Mouse (Mus musculus) myocyte (in vitro differentiated cells): ENCODE results near the gene Capn9. TPM values are rescaled to one million over a fixed set of nuclear protein-coding genes. Genes with fewer than 3 reads are reported as not detected.

Source experiments
- H3K27me3 ChIP-seq: one replicate; pipeline ENCODE4 v1.6.1; 2011; ENCODE audit not compliant: control insufficient read depth, insufficient read depth, insufficient read length
- H3K36me3 ChIP-seq: one replicate; pipeline ENCODE4 v1.6.1; 2011; ENCODE audit not compliant: control insufficient read depth, insufficient read depth
- H3K4me2 ChIP-seq: one replicate; pipeline ENCODE4 v1.6.1; 2011; ENCODE audit warnings: low read depth, control low read depth
- H3K4me3 ChIP-seq: one replicate; pipeline ENCODE4 v1.5.1; 2011; ENCODE audit warnings: mild to moderate bottlenecking, control low read depth, moderate library complexity
- H3K79me2 ChIP-seq: one replicate; pipeline ENCODE4 v1.6.1; 2011; ENCODE audit not compliant: control insufficient read depth, insufficient read depth
- H3ac ChIP-seq: one replicate; pipeline ENCODE4 v1.6.1; 2011; ENCODE audit not compliant: control insufficient read depth, insufficient read length
- CEBPB ChIP-seq: IDR thresholded peaks from 2 replicates; pipeline ENCODE4 v1.6.1; 2011; ENCODE audit warnings: mild to moderate bottlenecking, moderate library complexity; ENCODE audit not compliant: poor library complexity, insufficient read depth, severe bottlenecking
- E2F4 ChIP-seq: IDR thresholded peaks from one replicate; pipeline ENCODE4 v1.6.1; 2011; ENCODE audit warnings: mild to moderate bottlenecking, control low read depth, moderate library complexity; ENCODE audit not compliant: insufficient read depth
- MAX ChIP-seq: IDR thresholded peaks from one replicate; pipeline ENCODE4 v1.6.1; 2011; ENCODE audit warnings: low read depth, mild to moderate bottlenecking, control low read depth
- MYOD1 ChIP-seq, 3 experiments: IDR thresholded peaks; one replicate each; pipeline ENCODE4 v1.6.1; 2011; ENCODE audit warnings: control low read depth in 2 of 3, low read depth in 2 of 3, mild to moderate bottlenecking in 2 of 3, moderate library complexity in 1 of 3; ENCODE audit not compliant: insufficient read length in 2 of 3, control insufficient read depth in 1 of 3
- MYOG ChIP-seq, 3 experiments: IDR thresholded peaks; one replicate each; pipeline ENCODE4 v1.6.1; 2011; ENCODE audit warnings: control low read depth in 2 of 3, low read depth in 2 of 3, mild to moderate bottlenecking in 2 of 3; ENCODE audit not compliant: insufficient read length in 2 of 3, control insufficient read depth in 1 of 3, insufficient read depth in 1 of 3
- POLR2A ChIP-seq: IDR thresholded peaks from one replicate; pipeline ENCODE4 v1.6.1; 2011; ENCODE audit warnings: low read depth, mild to moderate bottlenecking, control low read depth, moderate library complexity; ENCODE audit not compliant: insufficient read length
- POLR2AphosphoS2 ChIP-seq: IDR thresholded peaks from one replicate; pipeline ENCODE4 v1.6.1; 2011; ENCODE audit warnings: low read depth, control low read depth; ENCODE audit not compliant: insufficient read length
- REST ChIP-seq: IDR thresholded peaks from one replicate; pipeline ENCODE4 v1.6.1; 2011; ENCODE audit warnings: mild to moderate bottlenecking, control low read depth, moderate library complexity; ENCODE audit not compliant: insufficient read depth, insufficient read length
- SRF ChIP-seq: IDR thresholded peaks from one replicate; pipeline ENCODE4 v1.6.1; 2011; ENCODE audit warnings: low read depth; ENCODE audit not compliant: control insufficient read depth, insufficient read length
- TCF12 ChIP-seq: IDR thresholded peaks from one replicate; pipeline ENCODE4 v1.6.1; 2011; ENCODE audit warnings: mild to moderate bottlenecking, control low read depth; ENCODE audit not compliant: poor library complexity, insufficient read depth, severe bottlenecking
- TCF3 ChIP-seq: IDR thresholded peaks from one replicate; pipeline ENCODE4 v1.6.1; 2011; ENCODE audit warnings: low read depth, control low read depth; ENCODE audit not compliant: insufficient read length
- USF1 ChIP-seq: IDR thresholded peaks from one replicate; pipeline ENCODE4 v1.6.1; 2011; ENCODE audit warnings: low read depth, mild to moderate bottlenecking, control low read depth, moderate library complexity
- polyA plus RNA-seq: library from polyadenylated mRNA; unstranded; fragments of >200 nt; fragmentation: generic; extraction: Trizol; gene quantifications from one replicate; pipeline ENCODE4 v1.2.1, GENCODE M21; 2012; ENCODE audit warnings: missing spikeins

Capn9 gene
- polyA plus RNA-seq, 1 experiment, result 0.04 TPM

DNA sequence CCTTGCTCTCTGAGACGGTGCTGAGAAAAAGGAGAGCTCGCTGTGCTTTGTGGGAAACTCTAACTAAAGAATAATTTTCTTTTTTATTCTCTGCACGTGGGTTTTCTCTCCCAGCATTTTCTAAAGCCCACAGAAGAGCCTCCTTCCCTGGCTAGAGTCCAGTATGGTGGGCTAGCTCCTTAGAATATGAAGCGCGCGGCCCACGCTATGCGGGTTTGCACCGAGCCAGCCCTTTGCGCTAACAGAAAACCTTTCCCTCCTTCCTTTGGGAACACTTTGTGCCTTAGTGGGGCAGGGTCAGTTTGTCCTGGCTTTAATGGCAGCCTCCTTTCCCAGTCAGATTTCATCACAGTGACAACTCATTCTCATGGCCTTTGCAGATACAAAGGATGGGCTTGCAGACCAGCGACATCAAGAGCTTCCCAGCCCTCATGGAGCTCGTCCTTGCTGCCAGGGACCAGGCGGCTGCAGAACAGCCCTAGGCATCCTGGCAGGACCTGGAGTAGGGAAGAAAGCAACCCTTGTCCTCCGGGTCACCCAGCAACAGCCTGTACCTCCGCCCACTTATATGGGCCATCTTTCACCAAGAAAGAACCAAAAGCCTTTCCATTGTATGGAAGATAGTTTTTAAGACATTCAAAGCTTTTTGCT lies 24.8 kb upstream of the Capn9 start:
- Histone ChIP-seq H3K4me3 (no peak overlapping the region), H3K36me3 (no peaks in the 10 kb centered on the region), H3K79me2 (no peaks in the 10 kb centered on the region), H3K4me2 (no peak overlapping the region), H3K27me3 (no peaks in the 10 kb centered on the region), H3ac (no peak overlapping the region)
- no peak for TF ChIP-seq CEBPB
- TF ChIP-seq USF1, result no peak
- no peak for TF ChIP-seq SRF
- no peak for TF ChIP-seq POLR2AphosphoS2
- TF ChIP-seq TCF3, result no peak
- TF ChIP-seq MAX, result no peak
- TF ChIP-seq REST, result no peak
- TF ChIP-seq POLR2A, result no peak

- Histone ChIP-seq H3K79me2 (no peaks in the 10 kb centered on the region), H3K27me3 (peaks cover 15% of the 10 kb centered on the region), H3K36me3 (no peaks in the 10 kb centered on the region), H3K4me2 (no peak overlapping the region), H3K4me3 (no peak overlapping the region), H3ac (no peak overlapping the region)
- TF ChIP-seq SRF (no peak), CEBPB (no peak), MYOG (IDR thresholded peaks at IDR 0.05; ENCODE audit: control insufficient read depth in 1 of 3, insufficient read depth in 1 of 3, insufficient read length in 2 of 3, low read depth in 2 of 3) (no peak), POLR2A (no peak), MYOD1 (IDR thresholded peaks at IDR 0.05; ENCODE audit: control insufficient read depth in 1 of 3, insufficient read length in 2 of 3, low read depth in 2 of 3) (no peak), POLR2AphosphoS2 (no peak), REST (no peak), E2F4 (no peak)
Measured at GRCm38 (mm10) chr8:124555113-124555750, 20.7 kb upstream of the Capn9 start.

DNA sequence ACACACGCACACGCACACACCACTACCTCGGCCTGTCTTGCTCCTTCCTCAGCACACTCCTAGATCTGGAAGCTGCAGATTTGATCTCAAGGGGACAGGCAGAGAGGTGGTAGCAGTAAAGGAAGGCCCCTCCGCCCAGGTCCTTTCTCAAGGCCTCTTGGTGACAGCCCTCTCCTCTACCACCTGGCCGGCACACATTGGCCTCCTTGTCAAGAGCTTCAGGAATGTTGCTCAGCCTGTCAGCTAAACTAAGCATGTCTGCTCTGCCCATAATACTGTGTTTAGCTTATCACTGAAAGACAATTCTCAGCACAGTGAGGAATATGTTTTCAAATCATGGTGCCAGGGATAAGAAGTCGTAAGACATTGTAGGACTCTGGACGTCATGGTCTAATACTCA lies 19.7 kb upstream of the Capn9 start:
- no peak overlapping the region for H3K4me2 ChIP-seq
- H3K4me3 ChIP-seq, result no peak overlapping the region
- no peak overlapping the region for H3ac ChIP-seq
- no peaks in the 10 kb centered on the region for H3K36me3 ChIP-seq
- TF ChIP-seq MAX (no peak), CEBPB (no peak)
- H3K79me2 ChIP-seq, result no peaks in the 10 kb centered on the region
- peaks cover 21% of the 10 kb centered on the region for H3K27me3 ChIP-seq

DNA sequence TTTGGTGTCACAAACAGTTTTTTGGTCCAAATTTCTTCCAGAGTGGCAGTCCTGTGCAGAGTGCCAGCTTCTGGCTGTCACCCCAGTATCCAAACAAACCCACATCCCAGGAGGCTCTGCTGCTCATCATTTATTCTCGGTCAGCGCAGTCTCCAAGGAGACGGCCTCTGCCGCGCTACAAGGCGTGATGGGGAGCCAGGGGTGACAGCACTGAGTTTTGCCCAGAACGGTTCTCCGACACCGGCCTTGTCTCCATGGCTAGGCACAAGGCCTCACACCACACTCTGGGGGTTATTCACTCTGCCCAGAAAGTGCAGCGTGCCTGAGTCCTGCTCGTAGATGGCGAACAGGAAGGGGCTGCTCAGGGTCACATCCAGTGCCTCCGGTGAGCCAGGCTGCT lies 19.3 kb upstream of the Capn9 start:
- H3K36me3 ChIP-seq, result no peaks in the 10 kb centered on the region
- no peak overlapping the region for H3ac ChIP-seq
- peaks cover 25% of the 10 kb centered on the region for H3K27me3 ChIP-seq
- TF ChIP-seq TCF12, result no peak
- TF ChIP-seq MAX, result no peak
- TF ChIP-seq REST, result no peak
- no peak for TF ChIP-seq POLR2AphosphoS2
- TF ChIP-seq MYOD1 (IDR thresholded peaks at IDR 0.05; ENCODE audit: control insufficient read depth in 1 of 3, insufficient read length in 2 of 3, low read depth in 2 of 3), result no peak
- no peak for TF ChIP-seq TCF3
- no peak for TF ChIP-seq SRF
- no peak for TF ChIP-seq MYOG (IDR thresholded peaks at IDR 0.05; ENCODE audit: control insufficient read depth in 1 of 3, insufficient read depth in 1 of 3, insufficient read length in 2 of 3, low read depth in 2 of 3)
- no peak for TF ChIP-seq E2F4
- TF ChIP-seq CEBPB, result no peak
- TF ChIP-seq USF1, result no peak
- TF ChIP-seq POLR2A, result no peak
- no peak overlapping the region for H3K4me2 ChIP-seq
- no peak overlapping the region for H3K4me3 ChIP-seq
- no peaks in the 10 kb centered on the region for H3K79me2 ChIP-seq

- H3K36me3 ChIP-seq, result no peaks in the 10 kb centered on the region
Measured at GRCm38 (mm10) chr8:124557476-124557875, 18.4 kb upstream of the Capn9 start.

More at GRCm38 (mm10) chr8:124557476-124557875, 18.4 kb upstream of the Capn9 start:
- H3K4me2 ChIP-seq, result no peak overlapping the region
- no peak overlapping the region for H3ac ChIP-seq
- no peak overlapping the region for H3K4me3 ChIP-seq
- no peaks in the 10 kb centered on the region for H3K79me2 ChIP-seq
- H3K27me3 ChIP-seq, result peaks cover 31% of the 10 kb centered on the region
- TF ChIP-seq E2F4 (no peak), POLR2AphosphoS2 (no peak), MAX (no peak), SRF (no peak), POLR2A (no peak)
